Mouse (Mus musculus): Measurements from ENCODE around the gene Prlhr. TPM values are rescaled to one million over a fixed set of nuclear protein-coding genes. Genes with fewer than 3 reads are reported as not detected.

Gene Prlhr
- polyA plus RNA-seq, 1 experiment from 2014 or later, result not detected

Other genes starting within 250 kb of the Prlhr start
- gene Fam204a, start 241.6 kb downstream of the Prlhr start, polyA plus RNA-seq (2014; fragmentation: Nextera tagmentation; extraction: Ambion mirVana), result 41.4 and 46.0 TPM in 2 replicates
- gene Cacul1, start 112.7 kb upstream of the Prlhr start, polyA plus RNA-seq (2014; fragmentation: Nextera tagmentation; extraction: Ambion mirVana), result 22.5 and 24.5 TPM in 2 replicates

All from heart, embryonic 11.5 days (tissue).